Mouse (Mus musculus) monocyte, adult 2 months (primary cell): ENCODE results near the gene Btnl2.

ENCODE experiments used
- DNase-seq, 2 experiments: peaks; one replicate each; pipeline ENCODE4 v3.0.0; 2022; ENCODE audit warnings: low spot score in 2 of 2, low read depth in 1 of 2

Gene Btnl2

DNA sequence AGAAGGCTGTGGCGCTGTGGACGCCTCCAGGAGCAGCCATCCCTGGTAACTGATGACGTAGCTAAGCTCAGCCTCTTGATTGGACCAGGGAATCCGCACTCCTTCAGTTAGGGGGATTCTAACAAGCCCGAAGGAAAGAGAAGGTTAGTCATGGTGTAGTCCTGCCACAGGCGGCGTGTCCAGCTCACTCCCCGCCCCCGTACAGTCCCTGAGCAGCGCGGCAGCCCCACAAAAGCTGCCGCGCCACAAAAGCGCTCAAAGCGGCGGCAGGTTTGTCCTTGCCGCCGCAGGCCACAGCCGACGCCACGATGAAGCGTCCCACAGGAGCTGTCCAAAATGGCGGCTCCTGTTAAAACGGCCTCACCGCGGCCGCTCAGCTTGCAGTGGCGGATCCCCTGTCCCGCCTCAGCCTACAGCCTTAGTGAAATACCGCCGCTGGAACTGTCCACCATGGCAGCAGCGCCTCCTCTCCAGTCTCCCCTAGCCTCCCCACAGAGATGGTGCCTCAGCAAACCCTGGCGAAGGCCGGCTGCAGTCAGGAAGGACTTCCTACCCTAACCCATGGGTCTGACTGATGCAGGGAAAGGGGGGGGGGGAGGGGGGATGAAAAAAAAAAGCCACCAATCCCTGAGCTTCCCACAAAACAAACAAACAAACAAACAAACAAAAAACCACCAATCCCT is 44.2 kb downstream of the Btnl2 start, which contains the start of gene BC051142:
BC051142 (plus strand) TSS at position 110 of the 683 bp plus-strand sequence.
- DNase-seq: peak; percentile 31 to 64

DNA sequence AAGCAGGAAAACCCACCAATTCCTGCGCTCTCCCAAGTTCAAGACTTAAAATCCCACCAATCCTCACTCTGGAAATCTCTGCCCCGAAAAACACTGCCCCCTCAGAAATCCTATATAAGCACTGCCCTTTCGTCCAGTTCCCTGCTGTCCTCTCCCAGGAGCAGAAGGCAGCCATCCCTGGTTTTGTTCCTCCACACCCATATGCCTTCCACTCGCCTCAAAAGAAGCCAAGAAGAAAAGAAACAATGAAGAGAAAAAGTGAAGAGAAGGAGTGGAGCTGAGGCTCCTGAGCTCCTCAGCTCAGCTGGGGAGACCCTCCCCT is 44.7 kb downstream of the Btnl2 start:
- DNase-seq: no peak

DNA sequence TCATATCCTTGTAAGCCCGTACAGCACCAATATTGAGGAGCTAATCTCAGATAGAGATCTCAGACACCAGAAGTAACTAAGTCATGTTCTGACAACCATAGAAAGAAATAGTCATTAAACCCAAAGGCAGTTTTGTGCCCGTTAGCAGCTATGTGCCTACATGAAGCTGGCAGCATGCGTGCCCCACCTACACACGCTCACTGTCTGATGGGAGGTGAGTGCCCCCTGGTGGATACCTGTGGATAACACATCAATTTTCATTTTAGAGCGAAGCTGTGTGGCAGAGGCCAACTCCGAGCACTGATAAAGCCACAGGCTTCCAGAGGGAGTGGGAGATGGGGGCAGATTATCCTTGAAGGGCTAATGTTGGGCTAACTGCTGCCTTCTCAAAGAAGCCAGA is 56.5 kb downstream of the Btnl2 start:
- peak in 1 of 2 experiments; percentile 58 for DNase-seq
